Mouse (Mus musculus): ENCODE data around the gene Fig4. TPM values are rescaled to one million over a fixed set of nuclear protein-coding genes. Genes with fewer than 3 reads are reported as not detected.

Fig4 gene
- polyA plus RNA-seq, 1 experiment from 2014 or later: 20.9 TPM

- 40% methylated on average over 16 of the region's 16 CpGs for WGBS
- Histone ChIP-seq H3K9ac (peak overlapping the region; percentile 42; the same call in 1 of the 2 replicates), H3K9me3 (no peaks in the 10 kb centered on the region), H3K27ac (no peak overlapping the region; the same call in 1 of the 2 replicates), H3K4me1 (peaks cover 13% of the 10 kb centered on the region; the same call in 1 of the 2 replicates), H3K4me2 (peak overlapping the region; percentile 21; the same call in 1 of the 2 replicates), H3K4me3 (replicated peaks) (no peak overlapping the region), H3K36me3 (replicated peaks) (no peaks in the 10 kb centered on the region), H3K27me3 (no peaks in the 10 kb centered on the region)
- ATAC-seq (ENCODE audit: low FRiP score): peak; percentile 95
These were observed 14.2 kb downstream of the Fig4 start for GRCm38 (mm10) chr10:41288771-41289415.

DNA sequence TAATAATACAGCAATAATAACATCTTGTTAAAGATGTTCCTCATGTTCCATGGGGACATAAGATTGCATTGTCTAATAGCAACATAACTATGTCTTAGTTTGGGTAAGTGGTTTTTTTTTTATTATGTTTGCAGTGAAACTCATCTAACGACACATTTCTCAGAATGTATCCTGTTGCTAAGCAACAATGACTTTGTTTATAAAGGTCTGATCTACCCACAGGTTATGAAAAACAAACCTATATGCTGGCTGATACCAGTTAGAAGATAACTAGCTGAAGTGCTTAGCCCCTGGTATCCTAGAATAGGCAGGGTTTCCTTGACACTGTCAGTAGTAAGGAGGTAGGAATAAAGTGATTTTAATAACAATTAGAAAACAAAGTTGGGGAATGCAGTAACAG lies 15.0 kb downstream of the Fig4 start:
- no peaks in the 10 kb centered on the region for H3K9me3 ChIP-seq
- peaks cover 9% of the 10 kb centered on the region; the same call in 1 of the 2 replicates for H3K4me1 ChIP-seq
- H3K9ac ChIP-seq: no peak overlapping the region
- H3K4me2 ChIP-seq: no peak overlapping the region
- no peak overlapping the region for H3K27ac ChIP-seq
- ATAC-seq (ENCODE audit: low FRiP score): no peak
- no peaks in the 10 kb centered on the region for H3K27me3 ChIP-seq
- no peak overlapping the region for H3K4me3 ChIP-seq (replicated peaks)
- 80% methylated on average over 1 of the region's 1 CpGs for WGBS
- H3K36me3 ChIP-seq (replicated peaks): no peaks in the 10 kb centered on the region

DNA sequence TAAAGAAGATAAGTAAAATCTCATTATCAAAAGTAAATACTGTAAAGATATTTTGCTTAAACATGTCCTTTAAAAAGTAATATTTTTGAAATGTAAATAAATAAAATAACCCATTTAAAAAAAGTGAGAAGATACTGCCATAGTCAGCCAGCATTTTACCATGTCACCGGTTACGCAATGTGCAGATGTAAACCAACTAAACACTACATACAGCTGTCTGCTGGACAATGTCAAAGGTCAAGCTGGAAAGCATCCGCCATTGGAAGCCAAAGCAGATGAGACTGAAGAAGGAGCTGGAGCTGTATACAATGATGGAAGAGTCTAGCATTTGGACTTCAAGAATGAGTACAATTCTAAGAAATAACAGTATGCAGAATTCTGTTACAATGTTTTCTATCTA lies 15.4 kb downstream of the Fig4 start:
- ATAC-seq (ENCODE audit: low FRiP score): no peak
- no peak overlapping the region for H3K9ac ChIP-seq
- no peaks in the 10 kb centered on the region for H3K27me3 ChIP-seq
- H3K4me1 ChIP-seq: peaks cover 5% of the 10 kb centered on the region; the same call in 1 of the 2 replicates
- H3K4me2 ChIP-seq: no peak overlapping the region
- H3K9me3 ChIP-seq: no peaks in the 10 kb centered on the region
- H3K27ac ChIP-seq: no peak overlapping the region
- 90% methylated on average over 3 of the region's 3 CpGs for WGBS
- H3K36me3 ChIP-seq (replicated peaks): no peaks in the 10 kb centered on the region
- H3K4me3 ChIP-seq (replicated peaks): no peak overlapping the region

GRCm38 (mm10) chr10:41282086-41282485 lies 21.0 kb downstream of the Fig4 start:
- H3K27me3 ChIP-seq: no peaks in the 10 kb centered on the region
- H3K9ac ChIP-seq: no peak overlapping the region
- 90% methylated on average over 2 of the region's 2 CpGs for WGBS
- no peaks in the 10 kb centered on the region for H3K4me1 ChIP-seq
- H3K9me3 ChIP-seq: no peaks in the 10 kb centered on the region
- H3K4me3 ChIP-seq (replicated peaks): no peak overlapping the region
- no peak overlapping the region for H3K4me2 ChIP-seq
- no peaks in the 10 kb centered on the region for H3K36me3 ChIP-seq (replicated peaks)
- no peak overlapping the region for H3K27ac ChIP-seq
- ATAC-seq (ENCODE audit: low FRiP score): no peak

DNA sequence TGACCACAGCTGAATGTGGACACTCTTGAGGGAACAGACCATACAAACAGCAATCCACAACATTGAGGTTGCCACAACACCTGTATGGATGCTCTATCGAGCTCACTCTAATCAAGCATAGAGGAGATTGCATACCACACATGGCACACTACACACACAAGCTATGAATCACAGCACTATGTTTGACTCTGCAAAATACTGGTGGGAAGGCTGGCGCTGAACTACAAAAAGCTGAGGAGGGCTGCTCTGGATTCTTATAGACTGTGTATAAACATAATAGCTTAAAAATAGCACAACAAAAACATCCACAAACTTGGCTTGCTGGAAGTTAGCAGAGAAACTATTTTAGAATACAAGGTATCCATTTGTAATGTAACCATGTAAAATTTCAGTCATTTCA lies 22.3 kb downstream of the Fig4 start:
- no peaks in the 10 kb centered on the region for H3K36me3 ChIP-seq (replicated peaks)
- H3K9me3 ChIP-seq: no peaks in the 10 kb centered on the region
- 93% methylated on average over 2 of the region's 2 CpGs for WGBS
- H3K27me3 ChIP-seq: no peaks in the 10 kb centered on the region
- ATAC-seq (ENCODE audit: low FRiP score): no peak
- no peak overlapping the region for H3K9ac ChIP-seq
- H3K4me3 ChIP-seq (replicated peaks): no peak overlapping the region
- no peaks in the 10 kb centered on the region for H3K4me1 ChIP-seq
- no peak overlapping the region for H3K4me2 ChIP-seq
- no peak overlapping the region for H3K27ac ChIP-seq

DNA sequence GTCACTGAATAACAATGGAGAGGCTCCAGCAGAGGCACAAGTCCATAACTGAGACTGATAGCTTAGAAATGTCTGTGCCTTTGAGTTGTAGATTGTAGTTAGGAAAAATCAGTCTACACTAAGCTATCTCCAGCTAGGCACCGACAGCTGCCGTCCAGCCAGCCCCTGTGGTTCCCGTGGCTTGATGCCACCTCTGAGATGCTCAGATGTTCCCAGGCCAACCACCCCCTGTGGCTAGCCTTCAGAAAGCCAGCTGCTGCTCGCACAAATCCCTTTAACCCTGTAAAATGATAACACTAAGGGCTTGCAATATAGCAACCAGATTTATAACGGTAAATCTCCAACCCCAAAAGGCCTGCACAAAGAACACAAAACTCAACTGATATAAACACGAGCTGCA lies 22.9 kb downstream of the Fig4 start:
- H3K27ac ChIP-seq: no peak overlapping the region
- no peak overlapping the region for H3K9ac ChIP-seq
- no peaks in the 10 kb centered on the region for H3K36me3 ChIP-seq (replicated peaks)
- no peak for ATAC-seq (ENCODE audit: low FRiP score)
- 59% methylated on average over 6 of the region's 6 CpGs for WGBS
- no peak overlapping the region for H3K4me3 ChIP-seq (replicated peaks)
- H3K4me2 ChIP-seq: no peak overlapping the region
- H3K4me1 ChIP-seq: no peaks in the 10 kb centered on the region
- H3K9me3 ChIP-seq: no peaks in the 10 kb centered on the region
- no peaks in the 10 kb centered on the region for H3K27me3 ChIP-seq

DNA sequence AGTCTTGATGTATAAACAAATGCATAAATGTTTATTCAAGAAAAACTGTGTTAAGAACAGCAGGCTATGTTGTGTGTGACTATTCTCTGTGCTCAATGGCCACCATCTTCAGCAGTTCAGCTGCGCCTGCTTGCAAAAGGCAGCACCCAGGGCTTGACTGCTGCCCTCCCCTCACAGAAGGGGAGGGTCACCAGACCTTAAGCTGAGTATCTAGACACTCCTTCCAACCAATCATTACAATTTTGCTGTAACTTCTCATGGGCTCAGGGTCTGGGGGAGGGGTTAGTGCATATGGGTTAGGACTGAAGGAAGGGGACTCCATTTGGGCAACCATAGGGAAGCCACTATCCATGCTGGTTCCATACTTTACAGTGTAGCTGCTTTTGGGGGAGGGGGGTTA lies 24.3 kb downstream of the Fig4 start:
- Histone ChIP-seq H3K36me3 (replicated peaks) (no peaks in the 10 kb centered on the region), H3K4me1 (no peaks in the 10 kb centered on the region), H3K27me3 (no peaks in the 10 kb centered on the region), H3K9me3 (no peaks in the 10 kb centered on the region), H3K27ac (no peak overlapping the region), H3K9ac (no peak overlapping the region), H3K4me2 (no peak overlapping the region), H3K4me3 (replicated peaks) (no peak overlapping the region)
- WGBS: 86% methylated on average over 1 of the region's 1 CpGs
- ATAC-seq (ENCODE audit: low FRiP score): no peak

DNA sequence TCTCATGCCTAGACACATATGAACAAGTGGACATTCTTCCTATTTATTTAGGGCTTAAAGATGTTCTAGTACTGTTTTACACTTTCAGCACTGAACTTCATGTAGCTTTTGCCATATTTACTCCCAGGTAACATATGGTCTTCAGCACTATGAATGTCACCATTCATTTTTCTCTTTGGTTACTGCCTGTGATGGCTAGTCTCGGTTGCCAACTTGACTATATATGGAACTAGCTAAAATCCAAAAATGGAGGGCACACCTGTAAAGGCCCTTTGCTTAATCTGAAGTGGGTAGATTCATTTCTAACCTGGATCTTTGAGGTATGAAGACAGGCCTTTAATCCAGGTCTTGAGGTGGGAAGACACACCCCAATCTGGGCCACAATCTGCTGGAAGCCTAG lies 28.2 kb downstream of the Fig4 start:
- no peak overlapping the region for H3K27ac ChIP-seq
- WGBS: 77% methylated on average over 1 of the region's 1 CpGs
- no peaks in the 10 kb centered on the region for H3K4me1 ChIP-seq
- no peak for ATAC-seq (ENCODE audit: low FRiP score)
- no peak overlapping the region for H3K4me3 ChIP-seq (replicated peaks)
- H3K4me2 ChIP-seq: no peak overlapping the region
- no peaks in the 10 kb centered on the region for H3K9me3 ChIP-seq
- H3K36me3 ChIP-seq (replicated peaks): no peaks in the 10 kb centered on the region
- no peak overlapping the region for H3K9ac ChIP-seq
- no peaks in the 10 kb centered on the region for H3K27me3 ChIP-seq

GRCm38 (mm10) chr10:41271860-41272259 lies 31.2 kb downstream of the Fig4 start:
- no peak overlapping the region for H3K9ac ChIP-seq
- no peak overlapping the region for H3K27ac ChIP-seq
- H3K4me3 ChIP-seq (replicated peaks): no peak overlapping the region
- WGBS: 41% methylated on average over 7 of the region's 7 CpGs
- no peaks in the 10 kb centered on the region for H3K4me1 ChIP-seq
- H3K9me3 ChIP-seq: no peaks in the 10 kb centered on the region
- H3K27me3 ChIP-seq: no peaks in the 10 kb centered on the region
- H3K4me2 ChIP-seq: no peak overlapping the region
- 0 out of 2 replicates have a peak, but pooled peaks cover 3% of the 10 kb centered on the region for H3K36me3 ChIP-seq (replicated peaks)
- ATAC-seq (ENCODE audit: low FRiP score): no peak

DNA sequence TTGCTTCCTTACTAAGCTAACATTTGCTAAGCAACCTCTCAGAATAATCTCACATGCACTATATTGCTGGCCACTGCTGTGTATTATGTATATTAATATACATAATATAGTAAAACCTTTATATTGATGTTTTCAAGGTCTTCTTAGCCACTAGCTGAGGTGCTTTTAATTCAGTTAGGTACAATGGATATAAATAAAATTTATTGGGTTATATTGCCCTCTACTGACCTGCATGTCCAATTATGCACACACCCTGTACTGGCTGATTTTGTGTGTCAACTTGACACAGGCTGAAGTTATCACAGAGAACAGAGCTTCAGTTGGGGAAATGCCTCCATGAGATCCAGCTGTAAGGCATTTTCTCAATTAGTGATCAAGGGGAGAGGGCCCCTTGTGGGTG lies 41.2 kb downstream of the Fig4 start:
- no peak overlapping the region for H3K27ac ChIP-seq
- no peaks in the 10 kb centered on the region; the same call in 1 of the 2 replicates for H3K4me1 ChIP-seq
- H3K4me2 ChIP-seq: no peak overlapping the region
- H3K9ac ChIP-seq: no peak overlapping the region
- ATAC-seq (ENCODE audit: low FRiP score): no peak
- no peaks in the 10 kb centered on the region for H3K9me3 ChIP-seq
- H3K36me3 ChIP-seq (replicated peaks): 0 out of 2 replicates have a peak, but pooled peaks cover 3% of the 10 kb centered on the region
- no peak overlapping the region for H3K4me3 ChIP-seq (replicated peaks)
- H3K27me3 ChIP-seq: no peaks in the 10 kb centered on the region

DNA sequence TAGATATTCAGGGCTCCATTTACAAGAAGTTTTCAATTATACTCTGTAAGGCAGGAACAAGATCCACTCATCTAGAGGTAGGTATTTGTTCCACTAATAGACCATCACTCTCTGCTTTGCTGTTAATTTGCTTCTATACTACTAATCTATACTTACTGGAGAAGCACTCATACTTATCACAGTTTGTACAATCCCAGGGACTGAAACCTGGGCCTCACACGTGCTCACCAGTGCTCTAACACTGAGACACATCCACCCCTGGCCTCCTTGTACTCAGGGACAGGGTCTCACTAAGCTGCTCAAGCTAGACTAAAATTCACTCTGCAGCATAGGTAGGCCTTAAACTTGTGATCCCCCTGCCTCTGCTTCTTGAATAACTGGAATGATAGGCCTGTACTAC lies 41.8 kb downstream of the Fig4 start:
- ATAC-seq (ENCODE audit: low FRiP score): no peak
- H3K9ac ChIP-seq: no peak overlapping the region
- 50% methylated on average over 1 of the region's 1 CpGs for WGBS
- H3K27ac ChIP-seq: no peak overlapping the region
- H3K4me1 ChIP-seq: no peaks in the 10 kb centered on the region; the same call in 1 of the 2 replicates
- H3K4me3 ChIP-seq (replicated peaks): no peak overlapping the region
- 0 out of 2 replicates have a peak, but pooled peaks cover 3% of the 10 kb centered on the region for H3K36me3 ChIP-seq (replicated peaks)
- no peaks in the 10 kb centered on the region for H3K9me3 ChIP-seq
- no peaks in the 10 kb centered on the region for H3K27me3 ChIP-seq
- H3K4me2 ChIP-seq: no peak overlapping the region

GRCm38 (mm10) chr10:41260243-41261006 lies 42.6 kb downstream of the Fig4 start:
- H3K4me3 ChIP-seq (replicated peaks): no peak overlapping the region
- no peak overlapping the region for H3K4me2 ChIP-seq
- no peaks in the 10 kb centered on the region; the same call in 1 of the 2 replicates for H3K4me1 ChIP-seq
- H3K9me3 ChIP-seq: no peaks in the 10 kb centered on the region
- H3K27me3 ChIP-seq: no peaks in the 10 kb centered on the region
- no peak for ATAC-seq (ENCODE audit: low FRiP score)
- WGBS: 43% methylated on average over 8 of the region's 8 CpGs
- no peak overlapping the region for H3K27ac ChIP-seq
- no peak overlapping the region for H3K9ac ChIP-seq
- H3K36me3 ChIP-seq (replicated peaks): 0 out of 2 replicates have a peak, but pooled peaks cover 3% of the 10 kb centered on the region

DNA sequence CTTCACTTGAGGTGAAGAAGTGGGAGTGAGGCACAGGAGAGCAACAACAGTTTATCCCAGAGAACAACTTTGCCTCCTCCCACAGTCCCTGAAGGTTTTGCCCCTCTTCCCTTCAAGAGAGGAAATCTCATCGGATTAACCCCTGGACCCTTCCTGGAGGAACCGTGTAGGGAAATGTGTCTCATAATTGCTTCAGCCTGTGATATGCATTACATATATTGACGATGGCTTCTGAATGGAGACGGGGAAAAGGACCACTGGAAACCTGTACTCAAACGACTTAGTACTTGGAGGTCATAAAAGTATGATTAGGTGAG lies 52.4 kb downstream of the Fig4 start:
- no peak overlapping the region for H3K4me3 ChIP-seq (replicated peaks)
- no peak overlapping the region for H3K27ac ChIP-seq
- no peak for ATAC-seq (ENCODE audit: low FRiP score)
- H3K9me3 ChIP-seq: no peaks in the 10 kb centered on the region
- no peak overlapping the region for H3K9ac ChIP-seq
- H3K36me3 ChIP-seq (replicated peaks): peaks cover 5% of the 10 kb centered on the region
- WGBS: 87% methylated on average over 5 of the region's 5 CpGs
- H3K27me3 ChIP-seq: no peaks in the 10 kb centered on the region
- no peak overlapping the region for H3K4me2 ChIP-seq
- H3K4me1 ChIP-seq: peaks cover 9% of the 10 kb centered on the region

Data from forebrain, embryonic 12.5 days (tissue).